Mouse (Mus musculus) ovary, postnatal 36 days (tissue): ENCODE measurements around the gene Kmt2c.
"Not testable (repeated sequence)": the region's sequence is repeated elsewhere in the genome, so short reads cannot be mapped to it uniquely, and the experiment has no call there.

Experiments used
- DNase-seq: peaks from one replicate; pipeline ENCODE4 v3.0.0; 2022; ENCODE audit warnings: low spot score, mixed read lengths

Gene Kmt2c

GRCm38 (mm10) chr5:25515767-25516166, 17.2 kb upstream of the Kmt2c start, which contains the start of gene Cct8l1:
TSS of gene Cct8l1 (plus strand) at chr5:25516067.
- DNase-seq = no peak

GRCm38 (mm10) chr5:25506041-25506440, 7.5 kb upstream of the Kmt2c start:
- no peak for DNase-seq

GRCm38 (mm10) chr5:25500686-25501085, 2.1 kb upstream of the Kmt2c start:
- DNase-seq = no peak

- peak; percentile 99 for DNase-seq
Observed at GRCm38 (mm10) chr5:25499423-25500398, 1.1 kb upstream of the Kmt2c start.

GRCm38 (mm10) chr5:25498821-25499422, 339 bp upstream of the Kmt2c start:
- DNase-seq = peak; percentile 82

- no peak for DNase-seq
Observed at GRCm38 (mm10) chr5:25497720-25498345, 750 bp downstream of the Kmt2c start.

- no peak for DNase-seq
Observed at GRCm38 (mm10) chr5:25497369-25497719, 1.2 kb downstream of the Kmt2c start.

- no peak for DNase-seq
Observed at GRCm38 (mm10) chr5:25496652-25497051, 1.9 kb downstream of the Kmt2c start.

GRCm38 (mm10) chr5:25478863-25479262, 19.7 kb downstream of the Kmt2c start:
- DNase-seq = no peak

GRCm38 (mm10) chr5:25475789-25476188, 22.8 kb downstream of the Kmt2c start:
- DNase-seq = no peak

GRCm38 (mm10) chr5:25472070-25472469, 26.5 kb downstream of the Kmt2c start:
- DNase-seq = no peak

GRCm38 (mm10) chr5:25461956-25462355, 36.6 kb downstream of the Kmt2c start:
- DNase-seq = no peak

GRCm38 (mm10) chr5:25455432-25455831, 43.2 kb downstream of the Kmt2c start:
- DNase-seq = not testable (repeated sequence)

- DNase-seq = no peak
Observed at GRCm38 (mm10) chr5:25452691-25453090, 45.9 kb downstream of the Kmt2c start.

GRCm38 (mm10) chr5:25437508-25437907, 61.1 kb downstream of the Kmt2c start:
- DNase-seq = no peak

GRCm38 (mm10) chr5:25436081-25436480, 62.5 kb downstream of the Kmt2c start:
- DNase-seq = peak; percentile 21

- DNase-seq = no peak
Observed at GRCm38 (mm10) chr5:25422576-25422975, 76.0 kb downstream of the Kmt2c start.

GRCm38 (mm10) chr5:25420601-25421000, 78.0 kb downstream of the Kmt2c start:
- peak; percentile 22 for DNase-seq

- DNase-seq = no peak
Observed at GRCm38 (mm10) chr5:25415382-25415781, 83.2 kb downstream of the Kmt2c start.

- DNase-seq = no peak
Observed at GRCm38 (mm10) chr5:25396727-25397126, 101.9 kb downstream of the Kmt2c start.

GRCm38 (mm10) chr5:25392655-25393054, 105.9 kb downstream of the Kmt2c start:
- no peak for DNase-seq

GRCm38 (mm10) chr5:25383581-25383980, 115.0 kb downstream of the Kmt2c start:
- DNase-seq = no peak

GRCm38 (mm10) chr5:25379188-25379587, 119.4 kb downstream of the Kmt2c start:
- DNase-seq = no peak
